Mouse (Mus musculus): ENCODE results near the gene Apol6.

GRCm38 (mm10) chr15:77086488-77086887 lies 42.0 kb downstream of the Apol6 start:
- TF ChIP-seq USF1 (IDR thresholded peaks at IDR 0.05; ENCODE audit: low read depth, low read length) (no peak), MEF2A (IDR thresholded peaks at IDR 0.05; ENCODE audit: borderline replicate concordance, low read depth, low read length) (no peak), RAD21 (IDR thresholded peaks at IDR 0.05; ENCODE audit: low read depth, low read length) (no peak), EP300 (IDR thresholded peaks at IDR 0.05; ENCODE audit: low read length) (no peak), CTCF (conservative IDR thresholded peaks at IDR 0.05 in 1 of 2, IDR thresholded peaks at IDR 0.05 in 1 of 2; ENCODE audit: low read depth in 2 of 2, low read length in 2 of 2) (no peak), ZMIZ1 (IDR thresholded peaks at IDR 0.05; ENCODE audit: low read depth, low read length) (no peak), ZKSCAN1 (IDR thresholded peaks at IDR 0.05; ENCODE audit: borderline replicate concordance, low read depth, low read length) (no peak), JUND (conservative IDR thresholded peaks at IDR 0.05; ENCODE audit: low read depth, low read length) (no peak), POLR2A (IDR thresholded peaks at IDR 0.05; ENCODE audit: low read depth, low read length) (no peak), SIN3A (IDR thresholded peaks at IDR 0.05; ENCODE audit: low read length) (no peak), ELF1 (IDR thresholded peaks at IDR 0.05; ENCODE audit: low read depth, low read length) (no peak), KAT2A (IDR thresholded peaks at IDR 0.05; ENCODE audit: insufficient replicate concordance, low read length) (no peak), CHD1 (IDR thresholded peaks at IDR 0.05; ENCODE audit: low read depth, low read length) (no peak)

Measured in CH12.LX (cell line).